Mouse (Mus musculus): ENCODE data around the gene Olfr819.

GRCm38 (mm10) chr10:130012321-130012720 is 45.3 kb upstream of the Olfr819 start, which contains the start of gene Olfr820:
- TF ChIP-seq POLR2A (IDR thresholded peaks at IDR 0.05; ENCODE audit: borderline replicate concordance, extremely low read depth, insufficient read depth, insufficient read length, poor library complexity, severe bottlenecking) (no peak), CTCF (IDR thresholded peaks at IDR 0.05; ENCODE audit: borderline replicate concordance, extremely low read depth, insufficient read depth, insufficient read length) (no peak)
